Mouse (Mus musculus): ENCODE data around the gene Grm4.

DNA sequence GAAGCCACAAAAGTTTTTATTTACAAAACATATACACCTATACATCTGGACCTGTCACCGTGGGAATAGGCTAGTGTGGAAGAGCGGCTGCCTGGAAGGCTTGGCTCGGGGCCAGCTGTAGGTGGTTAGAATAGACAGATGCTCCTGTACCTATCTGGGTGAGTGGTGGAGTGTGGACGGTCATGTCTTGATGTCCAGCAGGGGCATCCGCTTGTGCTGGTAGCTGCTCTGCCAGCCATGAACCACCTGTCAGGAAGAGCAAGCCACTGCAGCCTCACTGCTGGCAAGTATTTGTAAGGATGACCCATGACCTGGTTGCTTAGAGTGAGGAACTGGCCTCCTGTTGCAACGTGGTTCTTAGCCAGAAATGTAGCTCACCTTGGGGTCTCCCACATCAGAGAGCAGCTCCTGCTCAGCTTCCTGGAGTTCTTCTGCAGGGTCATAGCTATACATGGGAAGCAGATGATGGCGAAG, 42.6 kb upstream of the Grm4 start:
- TF ChIP-seq POLR2A (IDR thresholded peaks at IDR 0.05; ENCODE audit: low read depth, low read length) (no peak), CTCF (conservative IDR thresholded peaks at IDR 0.05; ENCODE audit: insufficient read depth, insufficient read length, low read depth, low read length) (no peak)

All from kidney, adult 2 months (tissue).